Mouse (Mus musculus) cerebellum, adult (tissue): ENCODE measurements around the gene A430005L14Rik.

Experiments
- ATAC-seq: cut with Nextera tagmentation; 2 replicates; pipeline ENCODE4 v1.9.2; 2017; ENCODE audit warnings: mild to moderate bottlenecking, moderate library complexity, mixed read lengths; ENCODE audit not compliant: insufficient number of reproducible peaks, low FRiP score, low TSS enrichment

A430005L14Rik gene

DNA sequence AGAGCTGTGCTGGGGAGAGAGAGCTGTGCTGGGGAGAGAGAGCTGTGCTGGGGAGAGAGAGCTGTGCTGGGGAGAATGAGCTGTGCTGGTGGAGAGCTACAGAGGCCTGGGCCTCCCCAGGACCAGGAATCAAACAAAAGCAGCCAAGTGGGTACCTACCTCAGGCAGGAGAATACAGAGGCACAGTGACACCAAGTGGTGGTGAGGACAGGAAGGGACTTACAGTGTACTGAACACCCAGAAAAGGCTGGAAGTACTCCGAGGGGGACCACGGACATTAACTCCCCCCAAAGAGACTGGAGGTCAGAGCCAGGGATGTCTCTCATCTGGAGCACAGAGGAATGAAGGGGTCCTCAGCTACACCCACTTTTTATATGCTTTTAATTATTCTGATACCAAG, 11.0 kb downstream of the A430005L14Rik start:
- no peak for ATAC-seq

DNA sequence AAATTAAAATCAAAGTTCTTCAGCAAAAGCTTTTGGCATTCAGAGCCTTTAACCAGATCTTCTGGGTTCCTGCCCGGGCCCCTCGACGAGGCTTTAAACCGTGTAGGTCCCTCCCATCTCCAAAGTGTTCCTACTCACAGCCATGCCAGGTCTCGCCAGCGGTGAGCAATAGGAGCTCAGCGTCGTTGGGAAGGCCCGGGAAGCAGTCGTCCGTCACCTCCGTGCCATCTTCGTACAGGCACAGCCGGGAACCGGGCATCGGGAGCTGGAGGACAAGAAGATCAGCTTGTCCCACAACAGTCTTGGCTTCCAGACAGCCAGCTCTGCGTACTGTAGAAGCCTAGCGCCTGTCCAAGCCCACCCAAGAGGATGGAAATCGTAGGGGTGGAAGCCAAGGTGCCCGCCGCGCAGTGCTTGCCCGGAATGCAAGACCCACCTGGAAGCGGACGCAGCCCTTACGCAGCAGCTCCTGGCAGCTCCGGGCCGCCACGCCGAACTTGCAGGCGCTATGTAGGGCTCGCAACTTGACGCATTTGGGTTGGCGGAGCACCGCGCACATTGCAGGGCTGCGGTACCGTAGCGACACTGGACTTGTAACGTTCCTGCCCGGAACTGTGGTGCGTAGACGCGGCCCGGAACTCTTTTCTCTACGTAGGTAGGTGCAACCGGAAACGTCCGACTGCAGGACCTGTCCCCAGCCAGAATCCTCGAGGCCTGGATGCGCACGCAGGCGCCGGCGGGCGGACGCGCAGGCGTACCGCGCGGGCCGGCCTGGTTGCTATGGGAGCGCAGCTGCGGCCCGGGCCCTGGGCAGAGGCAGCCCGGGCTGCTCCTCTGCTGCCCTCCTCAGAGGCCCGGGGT, 17.6 kb downstream of the A430005L14Rik start, which contains the start of the genes Dffb and Cep104:
Gene Dffb, minus strand, starts transcription at position 696 of the 861 bp plus-strand sequence.
Gene Cep104, plus strand, starts transcription at position 764 of the 861 bp plus-strand sequence.
- ATAC-seq, result peak; percentile 94

- ATAC-seq, result peak; percentile 65; the same call in 1 of the 2 replicates
Observed at GRCm38 (mm10) chr4:153975292-153975662, 18.2 kb downstream of the A430005L14Rik start.

DNA sequence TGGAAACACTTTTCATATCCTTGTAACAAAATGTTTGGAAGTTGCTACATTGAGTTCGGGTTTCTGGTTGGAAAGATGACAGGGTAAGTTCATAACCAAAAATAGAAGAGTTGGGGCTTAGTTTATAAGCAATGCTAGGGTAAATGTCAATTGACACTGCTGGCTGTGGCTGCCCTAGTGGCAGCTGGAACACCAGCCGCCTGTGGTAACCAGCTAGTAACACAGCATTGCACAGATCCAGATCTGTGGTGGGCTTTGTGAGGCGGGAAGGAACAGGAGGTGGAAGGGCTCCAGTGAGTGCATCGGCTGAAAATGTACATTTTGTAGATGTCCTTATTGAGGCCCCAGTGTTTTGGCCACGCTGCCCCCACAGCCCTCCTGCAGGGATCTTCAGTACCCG, 18.7 kb downstream of the A430005L14Rik start:
- ATAC-seq, result no peak

- ATAC-seq, result no peak
Observed at GRCm38 (mm10) chr4:153979243-153979642, 22.2 kb downstream of the A430005L14Rik start.

GRCm38 (mm10) chr4:153980470-153980869, 23.4 kb downstream of the A430005L14Rik start:
- ATAC-seq, result no peak

GRCm38 (mm10) chr4:153992715-153993114, 35.7 kb downstream of the A430005L14Rik start:
- ATAC-seq, result no peak

- ATAC-seq, result no peak
Observed at GRCm38 (mm10) chr4:153993505-153993904, 36.5 kb downstream of the A430005L14Rik start.

- no peak for ATAC-seq
Observed at GRCm38 (mm10) chr4:154005488-154005887, 48.5 kb downstream of the A430005L14Rik start.

DNA sequence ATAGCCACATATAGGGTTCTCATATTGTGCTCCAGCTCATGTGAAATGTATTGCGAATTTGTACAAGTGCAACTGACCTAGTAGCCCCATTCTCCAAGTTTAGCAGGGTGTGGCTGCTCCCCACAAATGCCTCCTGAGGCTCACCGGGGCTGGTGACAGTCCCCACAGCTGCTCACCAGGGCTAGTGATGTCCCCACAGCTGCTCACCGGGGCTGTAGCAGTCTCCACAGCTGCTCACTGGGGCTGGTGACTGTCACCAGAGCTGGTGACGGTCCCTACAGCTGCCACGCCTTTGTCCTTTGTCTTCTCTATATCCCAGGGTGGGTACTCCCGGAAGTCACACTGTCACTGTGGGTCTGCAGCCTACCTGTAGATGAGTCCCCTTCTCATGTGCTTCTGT, 49.2 kb downstream of the A430005L14Rik start:
- ATAC-seq, result no peak

- no peak for ATAC-seq
Observed at GRCm38 (mm10) chr4:154007759-154008158, 50.7 kb downstream of the A430005L14Rik start.

DNA sequence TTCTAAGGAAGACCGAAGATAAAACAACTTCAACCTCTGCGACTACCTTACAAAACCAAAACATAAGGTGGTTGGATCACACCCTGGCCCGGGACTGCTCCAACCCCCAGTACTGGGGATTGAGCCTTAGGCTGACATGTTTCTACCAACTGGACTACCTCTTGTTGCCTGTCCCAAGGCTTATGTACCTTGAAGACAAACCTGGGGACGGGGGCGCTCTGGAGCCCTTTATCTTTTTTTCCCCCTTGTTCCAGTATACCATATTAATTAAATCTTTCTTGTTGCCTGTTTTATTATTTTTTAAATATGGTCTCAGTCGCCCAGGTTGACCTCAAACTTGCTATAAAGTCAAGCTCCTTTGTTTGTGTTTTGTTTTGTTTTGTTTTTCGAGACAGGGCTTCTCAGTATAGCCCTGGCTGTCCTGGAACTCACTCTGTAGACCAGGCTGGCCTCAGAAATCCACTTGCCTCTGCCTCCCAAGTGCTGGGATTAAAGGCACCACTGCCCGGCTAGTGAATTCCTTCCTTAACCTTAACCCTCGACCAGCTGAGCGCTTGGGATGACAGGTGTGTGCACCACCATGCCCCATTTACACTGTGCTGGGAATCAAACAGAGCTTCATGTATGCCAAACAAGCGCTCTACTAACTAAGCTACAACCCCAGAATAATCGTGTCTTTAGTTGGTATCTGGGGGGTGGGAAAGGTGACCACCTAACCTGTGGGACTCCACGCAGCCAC, 54.0 kb downstream of the A430005L14Rik start:
- ATAC-seq, result 0 out of 2 replicates have a peak, but pooled peaks have one; percentile 19
